Mouse (Mus musculus): ENCODE data around the gene Adm2.
A peak's percentile ranks its signal among the peaks of the same experiment; 100 is the strongest.

Adm2 gene

DNA sequence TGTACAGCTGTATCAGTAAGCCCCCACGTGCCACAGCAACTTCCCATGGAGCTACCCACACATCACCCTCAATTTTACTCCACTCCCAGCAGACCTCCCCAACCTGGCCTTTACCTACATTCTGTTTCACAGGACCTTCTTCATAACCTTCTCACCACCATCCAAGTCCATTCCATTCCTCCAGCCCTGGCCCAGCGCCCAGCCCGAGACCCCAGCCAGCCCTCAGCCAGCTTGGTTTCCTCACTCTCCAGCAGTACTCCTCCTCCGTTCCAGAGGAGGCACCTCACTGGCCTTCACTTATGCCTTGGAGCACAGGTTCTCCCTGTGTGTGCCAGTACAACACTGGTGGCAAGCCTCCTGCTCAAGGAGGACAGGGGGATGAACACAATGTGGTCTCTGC, 9.2 kb upstream of the Adm2 start:
- DNase-seq: no peak

DNA sequence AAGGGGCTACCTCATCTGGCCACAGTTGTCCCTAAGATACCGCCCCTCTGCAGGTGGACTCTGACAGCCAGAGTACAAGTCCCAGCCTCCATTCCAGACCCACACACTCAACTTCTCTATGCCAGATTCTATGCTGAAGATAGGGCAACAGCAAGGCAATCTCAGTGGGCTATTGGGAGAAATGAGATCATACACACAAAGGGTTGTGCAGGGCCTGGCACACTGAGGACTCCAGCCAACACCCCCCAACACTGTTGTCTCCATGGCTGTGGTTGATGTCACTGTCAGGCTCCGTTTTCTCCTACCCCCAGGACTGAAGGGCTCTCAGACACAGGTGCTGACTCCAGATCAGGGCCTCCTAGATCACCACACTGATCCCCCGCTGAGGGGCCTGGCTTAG, 8.4 kb upstream of the Adm2 start:
- peak; percentile 24 to 48 for DNase-seq

DNA sequence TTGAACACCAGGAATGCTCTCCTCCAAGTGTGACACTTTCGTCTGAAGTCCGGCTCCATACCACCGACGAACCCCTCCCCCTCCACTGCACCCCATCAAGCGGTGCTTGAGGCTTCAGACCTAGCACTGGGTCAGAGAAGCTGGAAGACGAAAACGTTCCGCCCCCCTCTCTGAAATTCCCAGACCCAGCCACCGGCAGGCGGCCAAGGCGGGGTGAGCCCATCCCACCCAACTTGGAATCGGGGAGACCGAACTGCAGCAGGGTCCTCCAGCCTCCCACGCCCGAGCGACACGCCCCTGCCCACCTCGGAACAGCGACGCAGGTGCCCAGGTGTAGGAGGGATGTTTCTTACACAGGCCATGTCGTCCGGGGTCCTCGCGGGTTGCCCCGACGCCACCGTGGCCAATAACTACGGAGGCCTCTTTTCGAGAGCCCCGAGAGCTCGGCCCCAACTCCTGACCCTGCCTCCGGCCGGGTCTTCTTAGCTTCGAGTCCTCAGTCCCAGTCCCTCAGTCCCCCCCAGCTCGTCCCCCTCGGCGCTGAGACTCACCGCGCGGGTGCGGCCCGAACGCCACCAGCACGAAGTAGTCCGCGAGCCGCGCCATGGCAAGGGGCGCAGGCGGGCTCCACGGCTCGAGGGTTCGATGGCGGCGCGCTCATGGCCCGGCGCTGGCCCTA, 7.9 kb upstream of the Adm2 start:
- DNase-seq: peak; percentile 42 to 63

DNA sequence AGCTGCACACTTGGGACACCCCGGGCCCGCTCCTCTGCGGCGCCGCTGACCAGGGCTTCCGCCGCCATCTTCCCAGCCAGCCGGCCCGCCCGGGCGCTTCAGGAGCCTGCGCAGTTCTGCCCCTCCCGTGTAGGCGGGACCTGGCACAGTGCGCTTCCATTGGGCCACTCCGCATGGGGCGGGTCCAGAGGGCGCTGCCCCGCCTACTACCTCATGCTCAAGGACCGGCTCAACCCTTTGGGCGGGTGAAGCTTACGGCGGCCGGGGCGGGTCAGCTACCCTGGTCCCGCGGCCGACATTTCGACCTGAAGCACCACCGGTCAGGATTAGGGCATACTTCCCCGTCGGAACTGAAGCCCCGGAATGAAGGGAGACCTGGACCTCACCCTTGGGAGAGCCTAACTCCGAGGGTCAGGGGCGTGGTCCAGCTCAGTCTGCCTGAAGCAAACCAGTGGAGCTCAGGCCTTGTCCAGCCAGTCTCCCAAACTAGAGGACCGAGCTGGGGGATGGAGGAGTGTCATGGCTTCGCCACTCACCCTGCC, 7.3 kb upstream of the Adm2 start, which contains the start of gene Sbf1:
TSS of gene Sbf1 (minus strand) at position 122 of the 542 bp plus-strand sequence.
- peak; percentile 98 to 99 for DNase-seq

DNA sequence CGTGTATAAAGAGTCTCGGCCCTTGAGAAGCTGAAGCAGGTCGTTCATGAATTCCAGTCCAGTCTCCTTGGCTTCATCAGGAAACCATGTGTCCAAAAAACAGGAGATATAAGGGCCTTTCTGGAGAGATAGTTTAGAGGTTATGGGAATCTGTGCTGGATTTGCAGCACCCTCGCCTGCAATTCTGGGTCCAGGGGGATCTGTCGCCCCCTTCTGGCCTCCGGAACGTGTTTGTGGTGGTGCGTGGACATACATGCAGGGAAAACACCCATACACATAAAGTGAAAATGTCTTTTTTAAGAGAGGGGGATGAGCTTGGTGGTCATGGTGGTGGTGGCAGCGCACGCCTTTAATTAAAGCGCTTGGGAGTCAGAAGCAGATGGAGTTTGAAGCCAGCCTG, 6.4 kb upstream of the Adm2 start:
- DNase-seq: peak in 1 of 2 experiments; percentile 59

DNA sequence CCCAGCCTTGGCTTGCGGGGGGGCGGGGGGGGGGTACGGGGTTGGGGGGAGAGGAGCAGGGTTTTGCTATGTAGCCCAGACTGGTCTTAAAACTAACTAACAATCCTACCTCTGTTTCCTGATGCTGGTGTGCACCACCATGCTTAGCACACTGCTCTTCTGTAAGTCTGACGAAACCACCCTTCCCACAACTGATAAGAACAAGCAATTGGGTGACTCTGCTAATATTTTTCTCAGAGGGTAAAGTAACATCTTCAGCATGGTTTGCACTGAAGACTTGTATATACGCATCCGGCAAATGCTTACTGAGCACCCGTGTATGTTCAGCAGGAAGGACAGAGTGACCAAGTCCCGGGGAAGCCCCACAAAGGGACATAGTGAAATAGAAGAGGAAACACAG, 1.3 kb upstream of the Adm2 start:
- DNase-seq: no peak

DNA sequence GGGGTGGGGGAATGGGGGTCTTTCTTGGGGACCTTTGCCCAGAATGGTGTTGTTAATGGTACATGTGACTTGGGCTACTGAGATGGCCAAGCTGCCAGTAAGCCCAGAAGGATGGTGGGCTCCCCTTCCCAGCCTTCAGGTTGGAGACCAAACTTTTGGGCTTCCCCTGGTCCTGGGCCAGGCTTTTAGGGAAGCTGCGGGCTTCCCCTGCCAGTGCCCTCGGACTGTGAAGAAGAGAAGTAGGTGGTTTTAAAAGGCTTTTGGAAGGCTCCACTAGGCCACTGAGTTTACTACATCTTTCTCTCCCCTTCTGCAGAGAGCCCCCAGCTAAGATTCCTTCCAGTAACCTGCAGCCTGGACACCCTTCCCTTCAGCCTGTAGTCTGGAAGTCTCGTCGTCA, 1.1 kb downstream of the Adm2 start:
- no peak for DNase-seq

DNA sequence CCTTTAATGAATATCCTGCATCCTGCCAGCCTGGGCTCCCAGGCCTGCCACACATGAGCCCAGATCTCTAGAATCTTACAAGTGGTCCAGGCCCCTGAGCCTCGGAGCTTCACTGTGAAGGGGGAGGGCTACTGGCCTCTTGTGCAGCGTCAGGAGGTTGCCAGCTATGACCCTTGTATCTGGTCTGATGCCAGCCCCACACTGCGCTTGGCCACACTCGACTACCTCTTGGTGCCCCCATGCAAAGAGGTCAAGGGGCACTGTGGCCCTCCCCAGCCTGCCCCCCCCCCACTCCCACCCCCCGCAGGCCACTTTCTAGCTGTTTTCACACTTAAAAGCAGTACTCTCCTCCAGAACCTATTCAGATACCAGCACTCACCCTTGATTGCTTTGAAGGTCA, 3.9 kb downstream of the Adm2 start:
- DNase-seq: no peak

DNA sequence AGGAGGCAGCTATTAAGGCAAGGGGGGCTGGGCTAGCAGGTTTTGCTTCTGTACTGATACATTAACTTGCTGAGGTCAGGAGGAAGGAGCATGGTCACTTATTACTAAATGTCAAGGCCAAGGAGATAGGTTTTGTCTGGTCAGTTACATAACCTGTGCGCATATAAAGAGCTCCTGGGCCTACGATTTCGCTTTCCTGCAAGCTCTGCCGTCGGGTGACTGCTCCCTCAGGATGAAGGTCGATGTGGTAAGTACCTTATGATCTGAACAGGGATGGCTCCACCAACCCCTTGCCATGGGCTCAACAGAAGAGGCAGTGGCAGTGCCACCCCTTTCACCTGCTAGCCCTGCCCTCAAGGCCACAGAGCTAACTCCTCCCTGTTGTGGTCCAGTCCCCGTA, 11.8 kb downstream of the Adm2 start, which contains the start of gene Miox:
TSS of gene Miox (plus strand) at position 128 of the 400 bp plus-strand sequence.
- no peak for DNase-seq

DNA sequence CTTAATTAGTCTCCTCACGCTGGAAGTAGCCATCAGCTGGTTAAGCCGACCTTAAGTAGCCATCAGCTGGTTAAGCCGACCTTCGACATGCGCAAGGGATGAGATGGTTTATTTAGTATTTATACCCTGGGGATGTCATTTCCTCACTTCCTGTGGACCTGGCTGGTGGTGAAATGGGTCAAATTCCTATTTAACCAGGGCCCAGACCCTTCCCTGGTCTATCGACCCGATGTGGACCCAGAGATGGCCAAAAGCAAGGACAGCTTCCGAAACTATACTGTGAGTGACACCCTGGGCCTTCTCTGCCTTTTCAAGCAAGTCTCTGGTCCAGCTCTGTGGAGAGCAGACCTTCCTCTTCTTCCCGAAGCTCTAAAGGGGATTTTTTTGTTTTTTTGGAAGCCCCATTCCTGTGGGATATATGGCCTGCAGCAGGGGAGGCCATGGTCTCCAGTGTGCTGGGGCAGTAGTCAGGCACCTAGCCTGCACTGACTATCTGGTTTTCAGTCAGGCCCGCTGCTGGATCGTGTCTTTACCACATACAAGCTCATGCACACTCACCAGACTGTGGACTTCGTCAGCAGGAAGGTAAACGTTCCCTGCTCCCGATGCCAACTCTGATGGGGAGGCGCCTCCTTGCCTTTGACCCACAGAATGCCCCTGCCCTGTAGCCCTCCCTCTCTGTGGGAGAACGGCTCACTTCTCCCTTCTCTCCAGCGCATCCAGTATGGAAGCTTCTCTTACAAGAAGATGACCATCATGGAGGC, 12.4 kb downstream of the Adm2 start:
- no peak for DNase-seq

DNA sequence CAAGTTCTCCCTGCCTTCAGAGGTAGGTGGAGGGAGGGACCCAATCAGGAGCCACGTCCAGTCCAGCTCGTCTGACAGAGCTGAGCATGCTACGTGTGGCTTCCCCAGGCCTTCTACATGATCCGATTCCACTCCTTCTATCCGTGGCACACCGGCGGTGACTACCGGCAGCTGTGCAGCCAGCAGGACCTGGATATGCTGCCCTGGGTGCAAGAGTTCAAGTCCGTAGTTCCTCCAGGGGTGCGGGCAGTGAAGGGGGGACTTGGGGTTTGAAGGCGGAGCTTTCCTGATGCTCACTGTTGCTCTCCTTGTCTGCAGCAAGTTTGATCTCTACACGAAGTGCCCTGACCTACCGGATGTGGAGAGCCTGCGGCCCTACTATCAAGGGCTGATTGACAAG, 13.9 kb downstream of the Adm2 start:
- DNase-seq: no peak

DNA sequence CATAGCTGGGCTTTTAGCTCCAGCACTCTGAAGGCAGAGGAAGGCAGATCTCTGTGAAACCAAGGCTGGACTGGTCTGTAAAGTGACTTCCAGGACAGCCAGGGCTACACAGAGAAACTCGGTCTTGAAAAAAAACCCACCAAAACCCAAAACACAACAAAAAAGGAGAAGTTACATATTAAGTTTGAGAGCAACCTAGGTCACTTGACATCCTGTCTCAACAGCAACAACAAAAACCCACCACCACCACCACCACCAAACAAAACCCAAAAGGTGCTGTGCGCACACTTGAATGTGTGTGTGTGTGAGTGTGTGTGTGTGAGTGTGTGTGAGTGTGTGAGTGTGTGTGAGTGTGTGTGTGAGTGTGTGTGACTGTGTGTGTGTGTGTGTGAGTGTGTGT, 17.2 kb downstream of the Adm2 start:
- DNase-seq: no peak

DNA sequence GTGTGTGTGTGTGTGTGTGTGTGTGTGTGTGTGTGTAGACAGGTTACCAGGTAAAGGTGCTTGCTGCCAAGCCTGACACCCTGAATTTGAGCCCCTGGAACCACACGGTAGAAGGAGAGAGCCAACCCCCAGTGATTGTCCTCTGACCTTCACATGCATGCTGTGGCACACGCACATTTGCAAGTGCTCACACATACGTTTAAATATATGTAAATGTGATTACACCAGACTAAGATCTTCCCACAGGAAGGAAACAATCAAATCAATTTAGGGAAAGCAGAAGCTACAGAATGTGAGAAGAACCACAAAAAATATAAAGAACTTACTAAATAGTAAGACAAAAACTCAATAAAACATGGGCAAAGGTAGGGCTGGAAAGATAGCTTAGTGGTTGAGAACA, 17.6 kb downstream of the Adm2 start:
- no peak for DNase-seq

DNA sequence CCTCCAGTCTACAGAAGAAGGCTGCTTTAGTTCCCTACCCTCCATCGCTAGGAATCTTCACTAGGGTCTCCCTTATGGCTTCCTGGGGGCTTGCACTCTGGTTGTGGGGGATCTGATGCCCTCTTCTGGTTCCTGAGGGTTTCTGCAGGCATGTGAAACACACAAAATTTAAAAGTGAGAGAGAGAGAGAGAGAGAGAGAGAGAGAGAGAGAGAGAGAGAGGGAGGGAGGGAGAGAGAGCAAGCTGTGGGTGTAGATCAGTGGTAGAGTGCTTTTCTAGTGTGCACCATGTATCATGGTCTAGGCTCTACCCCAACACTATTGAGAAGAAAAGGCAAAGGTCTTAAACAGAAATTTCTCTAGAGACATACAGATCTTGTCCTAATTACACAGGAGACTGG, 19.2 kb downstream of the Adm2 start:
- DNase-seq: no peak

DNA sequence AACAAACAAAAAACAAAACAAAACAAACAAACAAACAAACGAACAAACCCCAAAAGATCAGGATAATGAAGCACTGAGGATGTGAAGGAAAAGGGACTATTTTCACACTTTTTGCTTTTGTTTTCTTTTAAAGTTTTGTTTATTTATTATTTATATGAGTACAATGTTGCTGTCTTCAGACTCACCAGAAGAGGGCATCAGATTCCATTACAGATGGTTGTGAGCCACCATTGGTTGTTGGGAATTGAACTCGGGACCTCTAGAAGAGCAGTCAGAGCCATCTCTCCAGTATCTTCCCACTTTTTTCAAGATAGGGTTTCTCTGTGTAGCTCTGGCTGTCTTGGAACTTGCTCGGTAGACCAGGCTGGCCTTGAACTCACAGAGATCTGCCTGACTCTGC, 20.8 kb downstream of the Adm2 start:
- no peak for DNase-seq

DNA sequence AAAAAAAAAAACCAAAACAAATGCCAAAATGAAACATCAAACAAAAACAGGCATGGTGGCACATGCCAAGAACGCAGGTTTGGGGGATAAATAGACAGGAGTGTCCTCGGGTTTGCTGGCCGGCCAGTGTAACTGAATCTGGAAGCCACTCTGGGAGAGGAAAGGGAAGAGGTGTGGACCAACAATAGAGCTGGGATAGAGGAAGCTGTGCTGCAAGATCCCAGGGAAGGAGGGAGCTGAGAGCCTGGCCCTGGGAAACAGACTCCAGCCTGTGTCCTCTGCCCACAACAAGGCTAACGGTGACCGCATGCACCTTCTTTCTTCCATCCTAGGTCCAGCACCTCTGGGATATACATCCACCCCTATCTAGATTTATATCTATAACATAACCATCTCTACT, 27.9 kb downstream of the Adm2 start:
- DNase-seq: no peak

DNA sequence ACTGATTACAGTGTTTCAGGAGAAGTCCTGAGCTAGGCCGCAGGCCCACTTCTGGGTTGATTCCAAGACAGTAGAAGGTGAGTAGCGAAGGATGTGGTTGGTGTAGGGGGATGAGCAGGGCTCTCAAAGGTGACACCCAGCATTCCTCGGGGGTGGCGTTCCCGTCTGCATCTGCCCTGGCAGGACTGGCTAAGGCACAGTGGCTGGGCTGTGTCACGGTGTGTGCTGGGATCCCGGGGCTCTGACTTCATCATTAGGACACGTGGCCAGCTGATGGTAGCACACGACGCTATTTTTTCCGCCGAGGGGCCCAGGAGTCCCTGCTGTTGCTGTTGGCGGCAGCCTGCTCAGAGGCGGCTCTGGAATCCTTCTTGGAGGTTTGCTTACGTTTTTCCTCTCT, 28.8 kb downstream of the Adm2 start:
- DNase-seq: no peak

DNA sequence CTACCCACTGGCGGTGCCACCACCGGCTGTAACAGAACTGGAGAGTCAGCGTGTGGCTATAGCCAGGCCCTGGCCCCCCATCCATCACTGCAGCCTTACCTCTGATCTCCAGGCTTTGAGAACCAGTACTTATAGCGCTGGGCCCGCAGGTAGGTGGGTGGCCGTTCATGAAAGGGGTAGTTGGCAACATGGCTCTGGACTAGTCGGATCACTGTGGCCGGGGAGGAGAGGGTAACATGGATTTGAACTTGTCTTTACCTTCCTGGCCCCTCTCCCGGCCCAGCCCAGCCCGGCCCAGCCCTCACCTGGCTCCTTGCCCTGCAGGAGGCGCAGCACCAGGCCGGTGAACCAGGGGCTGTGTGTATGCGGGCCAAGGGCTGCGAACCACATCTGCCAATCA, 29.5 kb downstream of the Adm2 start:
- peak in 1 of 2 experiments; percentile 20 for DNase-seq

DNA sequence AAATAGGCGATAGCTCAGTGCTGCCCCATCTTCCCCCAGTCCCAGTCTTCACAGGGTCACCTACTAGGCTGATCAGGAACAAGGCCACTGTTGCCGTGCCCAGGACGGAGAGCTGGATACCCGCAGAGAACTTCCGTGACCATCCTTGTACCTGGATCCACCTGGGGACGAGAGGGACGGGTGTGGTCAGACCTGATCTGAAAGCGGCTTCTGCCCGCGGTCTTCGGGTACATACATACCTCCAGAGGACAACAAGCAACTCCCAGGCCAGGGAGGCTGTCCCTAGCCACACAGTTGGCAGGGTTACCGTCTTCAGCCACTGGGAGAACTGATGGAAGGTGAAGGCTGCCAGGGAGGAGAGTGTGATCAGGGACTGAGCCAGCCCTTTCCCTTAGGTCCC, 30.3 kb downstream of the Adm2 start:
- no peak for DNase-seq

DNA sequence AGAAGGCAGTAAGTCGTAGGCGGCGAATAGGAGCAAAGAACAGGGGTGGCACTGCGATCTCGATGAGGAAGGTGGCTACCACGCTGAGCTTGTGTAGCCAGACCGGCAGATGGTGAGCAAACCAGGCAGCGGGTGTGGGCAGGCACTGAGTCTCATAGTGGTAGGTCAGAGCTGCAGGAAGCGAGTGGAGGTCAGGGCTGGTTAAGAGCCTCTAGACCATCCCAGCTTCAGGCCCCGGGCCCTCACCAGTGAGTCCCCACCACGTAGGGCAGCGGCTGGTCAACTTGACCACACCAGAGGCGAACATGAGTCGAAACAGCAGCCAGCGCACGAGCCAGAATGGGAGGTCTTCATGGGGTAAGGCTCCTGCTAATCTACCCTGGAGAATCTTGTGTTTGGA, 31.3 kb downstream of the Adm2 start:
- DNase-seq: no peak

DNA sequence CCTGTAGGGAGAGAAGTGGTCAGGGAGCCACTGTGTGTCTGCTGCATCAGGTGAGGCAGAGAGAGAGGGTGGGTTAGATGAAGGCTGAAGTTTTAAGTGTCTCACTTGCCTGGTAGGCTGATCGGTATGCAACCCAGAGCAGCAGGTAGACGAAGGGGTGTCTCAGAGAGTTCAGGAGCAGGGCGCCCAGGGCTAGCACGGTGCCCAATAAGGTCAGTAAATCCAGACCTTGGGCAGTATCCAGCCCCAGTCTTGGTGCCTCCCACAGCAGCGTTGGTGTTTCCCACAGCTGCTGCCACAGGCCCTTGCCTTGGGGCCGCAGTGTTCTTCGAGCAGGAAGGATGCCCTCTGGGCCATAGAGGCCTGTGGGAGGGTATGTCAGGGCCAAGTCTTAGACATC, 31.9 kb downstream of the Adm2 start:
- DNase-seq: peak in 1 of 2 experiments; percentile 28

DNA sequence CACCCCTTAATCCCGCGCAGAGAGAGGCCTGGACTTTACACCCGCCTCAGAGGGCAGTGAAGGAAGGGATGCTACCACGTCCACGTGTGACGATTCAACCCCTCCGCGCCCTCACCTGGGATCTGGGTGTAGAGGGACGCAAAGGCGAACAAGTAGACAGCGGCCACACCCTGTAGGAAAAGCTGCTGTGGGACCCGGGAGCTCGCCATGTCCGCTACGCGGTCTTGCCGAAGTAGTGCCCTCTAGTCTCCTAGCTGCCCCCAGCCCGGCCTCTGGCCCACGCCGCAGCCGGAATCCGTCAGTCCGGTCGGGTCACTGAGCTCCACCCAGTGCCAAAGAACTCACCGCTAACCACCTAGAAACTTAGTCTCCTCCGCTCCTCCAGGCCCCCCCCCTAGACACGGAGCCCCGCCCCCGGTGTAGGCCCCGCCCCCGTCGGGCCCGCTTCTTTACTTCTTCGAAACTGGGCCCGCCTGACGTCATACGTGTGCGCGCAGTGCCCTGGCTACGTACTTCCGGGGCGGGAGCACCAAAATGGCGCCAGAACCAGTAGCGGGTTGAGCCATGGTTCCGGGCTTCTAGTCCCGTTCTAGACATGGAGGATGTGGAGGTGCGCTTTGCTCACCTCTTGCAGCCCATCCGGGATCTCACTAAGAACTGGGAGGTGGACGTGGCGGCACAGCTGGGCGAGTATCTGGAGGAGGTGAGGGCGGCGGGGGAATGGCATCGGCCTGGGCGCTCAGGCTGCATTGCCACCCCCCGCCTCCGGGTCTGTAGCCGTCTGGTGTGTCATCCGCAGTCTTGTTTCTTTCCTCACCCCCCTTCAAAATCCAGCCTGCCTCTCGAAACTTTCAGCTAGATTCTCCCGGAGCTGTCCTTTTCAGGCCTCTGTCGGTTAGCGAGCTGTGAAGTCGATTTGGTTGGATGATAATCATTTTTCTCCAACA, 33.0 kb downstream of the Adm2 start, which contains the start of the genes Lmf2 and Ncaph2:
TSS of gene Lmf2 (minus strand) at position 419 of the 947 bp plus-strand sequence.
TSS of gene Ncaph2 (plus strand) at position 479 of the 947 bp plus-strand sequence.
- DNase-seq: peak; percentile 96 to 98

DNA sequence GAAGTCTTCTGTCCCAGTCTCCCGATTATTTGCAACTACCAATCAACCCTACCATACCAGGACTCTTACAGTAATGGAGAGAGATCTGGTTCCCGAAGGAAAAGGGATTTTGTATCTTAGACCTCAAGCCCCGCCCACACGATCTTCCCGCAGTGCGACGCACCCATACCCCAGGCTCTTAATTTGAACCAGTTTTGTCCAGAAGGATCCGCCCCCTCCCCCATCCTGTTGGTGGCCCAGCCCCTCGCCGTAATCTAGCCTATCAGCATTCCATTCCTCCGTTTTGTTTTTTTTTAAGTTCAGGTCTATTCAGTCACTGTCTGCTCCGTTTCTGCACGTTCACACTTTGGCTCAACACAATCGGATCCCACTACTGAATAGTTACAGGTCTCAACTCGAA, 33.9 kb downstream of the Adm2 start:
- peak in 1 of 2 experiments; percentile 63 for DNase-seq

Measured in cerebellum, postnatal 25 days (tissue).